Mouse (Mus musculus): ENCODE data around the gene Rnf157. TPM values are rescaled to one million over a fixed set of nuclear protein-coding genes. Genes with fewer than 3 reads are reported as not detected.

Rnf157 gene
- polyA plus RNA-seq, 1 experiment from 2014 or later = 4.9 TPM

DNA sequence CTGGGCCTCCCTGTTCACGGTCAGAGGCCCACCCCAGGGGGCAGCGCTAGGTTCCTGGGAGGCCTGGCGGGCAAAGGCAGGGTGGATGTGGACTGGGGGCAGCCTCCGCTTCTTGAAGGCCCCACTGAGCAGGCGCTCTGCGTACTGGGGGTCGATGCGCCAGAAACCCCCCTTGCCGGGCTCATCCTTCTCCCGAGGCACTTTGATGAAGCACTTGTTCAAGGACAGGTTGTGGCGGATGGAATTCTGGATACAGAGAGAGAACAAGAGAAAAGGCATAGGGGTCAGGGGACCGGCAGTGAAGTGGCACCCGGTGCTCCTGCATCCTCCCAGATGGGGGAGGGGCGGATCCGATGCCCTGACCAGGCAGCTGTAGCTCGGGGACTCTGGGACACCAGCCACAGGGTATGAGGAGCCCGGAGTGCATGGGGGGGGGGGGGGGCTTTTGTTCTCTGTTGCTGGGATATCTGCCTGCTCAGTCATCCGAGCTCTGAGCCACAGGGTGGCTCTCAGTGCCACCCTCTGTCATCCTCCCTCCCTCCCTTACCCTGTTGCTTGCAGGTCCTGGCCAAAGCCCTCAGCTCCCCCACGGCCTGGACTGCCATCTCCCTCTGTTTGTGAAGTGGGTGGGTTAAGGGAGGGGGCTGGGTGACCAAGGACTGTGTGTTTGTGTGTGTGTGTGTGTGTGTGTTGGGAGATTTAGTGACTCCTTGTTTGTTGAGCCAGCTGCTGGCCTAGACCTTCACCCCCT is 80.4 kb downstream of the Rnf157 start:
- no peak for ATAC-seq
- no peak overlapping the region for H3K4me3 ChIP-seq (ENCODE audit: low read depth, low read length)
- WGBS = 40% methylated on average over 19 of the region's 19 CpGs
- H3K36me3 ChIP-seq (ENCODE audit: control insufficient read depth, insufficient read depth) = no peaks in the 10 kb centered on the region
- H3K27ac ChIP-seq (ENCODE audit: low read depth, low read length) = no peak overlapping the region
- H3K9me3 ChIP-seq (ENCODE audit: control insufficient read depth) = no peaks in the 10 kb centered on the region
- H3K4me1 ChIP-seq (replicated peaks; ENCODE audit: control insufficient read depth, insufficient read depth, low read length) = peaks cover 8% of the 10 kb centered on the region; the same call in 1 of the 2 replicates
- no peak overlapping the region for H3K9ac ChIP-seq (ENCODE audit: low read depth, low read length)
- H3K4me2 ChIP-seq (replicated peaks; ENCODE audit: low read depth) = no peak overlapping the region
- peaks cover 16% of the 10 kb centered on the region for H3K27me3 ChIP-seq (replicated peaks; ENCODE audit: control insufficient read depth, insufficient read depth, low read length)
- no peak for TF ChIP-seq CTCF (IDR thresholded peaks at IDR 0.05; ENCODE audit: low read depth)

DNA sequence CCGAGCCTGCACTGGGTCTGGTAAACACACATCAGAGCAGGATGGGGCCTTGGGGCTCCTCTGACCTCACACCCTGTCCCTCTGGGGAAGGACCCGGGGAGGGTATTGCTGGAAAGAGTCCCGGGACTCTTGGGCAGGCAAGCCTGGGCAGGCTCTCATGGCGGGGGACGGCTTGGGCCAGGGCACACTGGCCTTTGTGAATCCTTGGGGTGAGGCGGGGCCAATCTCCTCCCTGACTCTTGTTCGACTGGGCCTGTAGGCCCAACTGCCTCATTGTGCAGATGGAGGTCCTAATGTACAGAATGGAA is 82.7 kb downstream of the Rnf157 start:
- H3K9me3 ChIP-seq (ENCODE audit: control insufficient read depth) = no peaks in the 10 kb centered on the region
- H3K9ac ChIP-seq (ENCODE audit: low read depth, low read length) = no peak overlapping the region
- no peaks in the 10 kb centered on the region for H3K36me3 ChIP-seq (ENCODE audit: control insufficient read depth, insufficient read depth)

GRCm38 (mm10) chr11:116329314-116330210 is 83.3 kb downstream of the Rnf157 start:
- no peak overlapping the region for H3K27ac ChIP-seq (ENCODE audit: low read depth, low read length)

More for the DNA sequence above, 82.7 kb downstream of the Rnf157 start:
- Histone ChIP-seq H3K27me3 (replicated peaks; ENCODE audit: control insufficient read depth, insufficient read depth, low read length) (peaks cover 16% of the 10 kb centered on the region), H3K4me1 (replicated peaks; ENCODE audit: control insufficient read depth, insufficient read depth, low read length) (peaks cover 8% of the 10 kb centered on the region; the same call in 1 of the 2 replicates), H3K27ac (ENCODE audit: low read depth, low read length) (no peak overlapping the region), H3K4me2 (replicated peaks; ENCODE audit: low read depth) (no peak overlapping the region), H3K4me3 (ENCODE audit: low read depth, low read length) (no peak overlapping the region)
- 72% methylated on average over 7 of the region's 7 CpGs for WGBS
- no peak for ATAC-seq
- no peak for TF ChIP-seq CTCF (IDR thresholded peaks at IDR 0.05; ENCODE audit: low read depth)

DNA sequence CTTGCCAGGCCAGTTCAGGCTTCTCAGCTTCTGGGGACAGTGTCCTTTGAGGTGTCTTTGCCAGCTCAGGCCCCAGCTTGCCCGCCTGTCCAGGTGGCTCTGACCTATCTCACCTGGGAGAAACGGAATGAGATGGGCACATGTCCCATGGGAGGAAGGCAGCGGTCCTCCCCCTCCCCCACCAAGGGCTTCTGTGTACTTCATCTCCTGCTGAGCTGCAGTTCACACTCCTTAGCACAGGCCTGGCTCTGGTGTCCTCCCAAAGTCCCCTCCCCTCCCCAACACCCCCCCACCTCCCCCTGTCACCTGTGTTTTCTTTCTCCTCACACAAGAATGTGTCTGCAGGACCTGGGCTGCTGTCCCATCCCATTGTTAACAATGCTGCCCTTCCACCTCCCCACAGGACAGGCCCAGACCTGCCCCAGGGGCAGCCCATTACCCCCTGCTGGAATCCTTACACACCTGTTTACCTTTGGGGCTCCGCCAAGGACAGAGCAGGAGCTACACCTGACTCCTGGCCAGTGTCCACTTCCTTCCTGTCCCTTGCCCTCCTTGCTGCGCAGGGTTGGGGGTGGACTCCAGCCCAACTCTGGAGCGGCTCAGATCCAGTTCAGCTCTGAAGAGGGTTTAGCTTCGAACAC is 85.7 kb downstream of the Rnf157 start:
- Histone ChIP-seq H3K27ac (ENCODE audit: low read depth, low read length) (no peak overlapping the region), H3K4me2 (replicated peaks; ENCODE audit: low read depth) (no peak overlapping the region), H3K9me3 (ENCODE audit: control insufficient read depth) (no peaks in the 10 kb centered on the region), H3K4me1 (replicated peaks; ENCODE audit: control insufficient read depth, insufficient read depth, low read length) (no peaks in the 10 kb centered on the region), H3K4me3 (ENCODE audit: low read depth, low read length) (no peak overlapping the region), H3K36me3 (ENCODE audit: control insufficient read depth, insufficient read depth) (no peaks in the 10 kb centered on the region), H3K9ac (ENCODE audit: low read depth, low read length) (no peak overlapping the region), H3K27me3 (replicated peaks; ENCODE audit: control insufficient read depth, insufficient read depth, low read length) (no peaks in the 10 kb centered on the region)
- WGBS = 71% methylated on average over 7 of the region's 7 CpGs
- ATAC-seq = no peak
- TF ChIP-seq CTCF (IDR thresholded peaks at IDR 0.05; ENCODE audit: low read depth) = no peak

More at GRCm38 (mm10) chr11:116329314-116330210, 83.3 kb downstream of the Rnf157 start:
- Histone ChIP-seq H3K9ac (ENCODE audit: low read depth, low read length) (no peak overlapping the region), H3K4me1 (replicated peaks; ENCODE audit: control insufficient read depth, insufficient read depth, low read length) (peaks cover 6% of the 10 kb centered on the region; the same call in 1 of the 2 replicates), H3K4me3 (ENCODE audit: low read depth, low read length) (no peak overlapping the region), H3K27me3 (replicated peaks; ENCODE audit: control insufficient read depth, insufficient read depth, low read length) (peaks cover 10% of the 10 kb centered on the region), H3K36me3 (ENCODE audit: control insufficient read depth, insufficient read depth) (no peaks in the 10 kb centered on the region), H3K4me2 (replicated peaks; ENCODE audit: low read depth) (no peak overlapping the region), H3K9me3 (ENCODE audit: control insufficient read depth) (no peaks in the 10 kb centered on the region)
- ATAC-seq = no peak
- 53% methylated on average over 18 of the region's 18 CpGs for WGBS
- TF ChIP-seq CTCF (IDR thresholded peaks at IDR 0.05; ENCODE audit: low read depth) = no peak

DNA sequence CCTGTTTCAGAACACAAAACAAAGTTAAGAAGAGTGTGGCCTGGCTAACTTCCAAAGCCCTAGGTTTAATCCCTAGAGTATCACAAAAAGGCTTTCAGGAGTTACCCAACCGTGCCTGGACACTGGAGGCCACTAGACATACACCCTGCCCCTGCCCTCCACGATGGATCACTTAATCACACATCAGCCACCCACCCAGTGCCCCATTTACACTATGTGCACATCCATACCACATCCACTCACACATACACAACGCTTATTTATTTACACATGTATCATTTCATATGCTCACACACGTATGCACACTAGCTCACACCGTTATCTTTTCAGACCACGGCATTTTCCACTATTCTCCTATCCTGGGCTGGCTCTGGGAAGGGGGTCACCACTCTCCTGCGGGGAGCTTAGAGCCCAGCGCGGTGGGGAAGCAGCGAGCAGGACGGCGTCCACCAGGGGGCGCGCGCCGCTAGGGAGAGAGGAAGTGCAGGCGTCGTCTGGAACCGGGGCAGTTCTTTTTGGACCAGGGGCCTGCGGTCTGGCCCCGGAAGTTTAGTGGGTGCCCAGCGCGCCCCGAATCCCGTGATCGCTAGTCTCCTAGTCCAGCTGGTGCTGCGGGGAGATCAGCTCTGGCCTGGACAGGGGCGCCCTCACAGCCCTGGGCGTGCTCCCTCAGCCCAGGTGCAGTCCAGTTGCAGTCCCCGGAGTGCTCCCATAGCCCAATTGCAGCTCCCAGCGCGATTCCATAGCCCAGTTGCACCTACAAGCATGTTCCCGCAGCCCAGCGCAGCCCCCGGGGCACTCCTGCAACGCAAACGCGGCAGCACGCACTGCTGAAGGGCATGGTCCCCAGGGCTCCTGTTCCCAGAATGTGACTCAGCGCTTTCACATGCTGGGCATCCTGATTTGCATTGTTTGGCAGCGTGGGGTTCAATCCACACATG is 93.8 kb downstream of the Rnf157 start:
- Histone ChIP-seq H3K36me3 (ENCODE audit: control insufficient read depth, insufficient read depth) (no peaks in the 10 kb centered on the region), H3K4me2 (replicated peaks; ENCODE audit: low read depth) (peak overlapping the region; percentile 97), H3K27me3 (replicated peaks; ENCODE audit: control insufficient read depth, insufficient read depth, low read length) (no peaks in the 10 kb centered on the region), H3K9ac (ENCODE audit: low read depth, low read length) (peak overlapping the region; percentile 48), H3K9me3 (ENCODE audit: control insufficient read depth) (no peaks in the 10 kb centered on the region), H3K27ac (ENCODE audit: low read depth, low read length) (no peak overlapping the region), H3K4me1 (replicated peaks; ENCODE audit: control insufficient read depth, insufficient read depth, low read length) (0 out of 2 replicates have a peak, but pooled peaks cover 4% of the 10 kb centered on the region), H3K4me3 (ENCODE audit: low read depth, low read length) (peak overlapping the region; percentile 45)
- ATAC-seq = peak; percentile 75
- TF ChIP-seq CTCF (IDR thresholded peaks at IDR 0.05; ENCODE audit: low read depth) = peak; percentile 99
- 3% methylated on average over 41 of the region's 41 CpGs for WGBS
